Mouse (Mus musculus): ENCODE measurements at regions not wholly inside any gene's neighbourhood (a gene's known extent, or its start where the extent isn't known, plus 50 kb on each side); places are given as distances from the start of the nearest gene placed in this dataset.
A peak's percentile ranks its signal among the peaks of the same experiment; 100 is the strongest.

DNA sequence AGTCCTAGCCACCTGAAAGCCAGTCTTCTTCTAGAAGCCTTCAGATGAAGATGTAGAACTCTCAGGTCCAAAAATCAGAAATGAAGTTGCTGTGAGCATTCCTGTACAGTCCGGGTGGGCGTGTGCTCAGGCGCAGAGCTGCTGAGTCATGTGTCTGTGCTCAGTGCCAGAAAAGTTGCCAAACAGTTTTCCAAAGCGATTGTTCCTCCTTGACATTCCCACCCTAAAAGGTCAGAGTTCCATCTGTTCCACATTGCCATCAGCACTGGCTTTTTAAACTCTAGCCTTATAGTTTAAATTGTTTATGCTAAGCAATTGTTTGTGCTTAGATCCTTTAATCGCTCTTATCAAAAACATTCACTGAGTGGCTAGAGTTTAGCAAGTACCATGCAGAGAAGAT is 222.7 kb upstream of the Gadl1 start:
- DNase-seq = no peak

DNA sequence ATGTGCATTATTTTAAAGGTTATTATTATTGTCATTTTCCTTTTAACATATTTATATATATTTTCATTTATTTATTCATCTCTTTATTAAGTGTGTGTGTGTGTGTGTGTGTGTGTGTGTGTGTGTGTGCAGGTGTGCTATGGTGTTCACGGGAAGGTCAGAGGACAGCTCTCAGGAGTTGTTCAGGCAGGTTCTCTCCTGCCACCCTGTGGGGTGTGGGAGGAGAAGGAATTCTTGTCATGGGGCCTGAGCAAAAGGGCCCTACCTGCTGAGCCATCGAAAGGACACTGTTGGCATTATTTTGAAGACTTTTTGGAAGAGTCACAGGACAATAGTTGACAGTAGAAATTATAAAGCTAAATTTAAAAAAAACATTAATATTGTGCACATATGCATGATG is 216.4 kb upstream of the Gadl1 start:
- DNase-seq = no peak

DNA sequence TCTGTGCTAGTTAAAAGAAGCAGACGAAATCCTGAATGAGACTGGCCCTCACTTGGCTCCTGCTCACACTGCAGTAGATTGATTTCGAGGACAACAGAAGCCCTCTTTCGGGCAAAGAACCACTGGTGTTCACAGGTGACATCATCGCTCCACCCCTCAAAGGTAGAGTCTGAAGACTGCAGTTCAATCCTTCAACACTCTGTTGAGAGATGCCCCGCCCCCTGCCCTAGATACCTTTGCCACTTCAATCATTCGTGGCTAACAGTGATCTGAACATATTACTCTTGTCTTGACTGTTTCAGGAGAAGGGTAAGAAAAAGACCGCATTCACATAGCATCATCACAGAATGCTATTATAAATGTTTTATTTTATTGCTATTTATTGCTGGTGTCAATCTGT is 205.5 kb upstream of the Gadl1 start:
- no peak for DNase-seq

DNA sequence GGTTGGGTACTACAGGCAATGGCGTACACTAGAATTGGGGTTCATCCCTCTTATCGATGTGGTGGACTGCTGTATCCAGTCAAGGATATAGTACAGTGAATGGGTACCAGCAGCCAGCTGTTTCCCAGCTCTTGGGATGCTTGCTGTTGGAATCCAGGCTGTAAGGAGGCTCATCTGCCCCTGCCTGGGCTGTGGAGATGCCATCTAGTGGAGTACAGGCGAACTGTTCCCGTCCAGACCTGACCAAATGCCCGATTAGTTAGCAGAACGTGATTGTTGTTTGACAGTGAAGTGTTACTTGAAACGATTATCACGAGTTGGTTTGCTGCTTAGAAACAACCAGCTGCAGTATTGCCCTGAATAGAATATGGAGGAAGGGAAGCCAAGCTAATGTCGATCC is 205.0 kb upstream of the Gadl1 start:
- peak; percentile 65 for DNase-seq

DNA sequence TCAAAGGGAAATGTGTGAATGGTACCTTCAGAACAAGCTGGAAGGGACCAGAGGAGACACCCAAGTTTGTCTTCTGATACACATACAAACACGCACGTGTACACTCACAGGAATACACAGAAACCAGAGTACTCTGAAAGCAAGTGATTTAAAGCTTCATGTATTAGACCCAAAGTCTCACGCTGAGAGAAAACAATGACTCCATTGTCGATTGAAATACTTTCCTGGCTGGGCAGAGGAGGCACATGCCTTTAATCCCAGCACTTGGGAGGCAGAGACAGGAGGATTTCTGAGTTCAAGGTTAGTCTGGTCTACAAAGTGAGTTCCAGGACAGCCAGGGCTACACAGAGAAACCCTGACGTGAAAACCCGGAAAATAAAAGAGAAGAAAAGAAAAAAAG is 203.5 kb upstream of the Gadl1 start:
- no peak for DNase-seq

DNA sequence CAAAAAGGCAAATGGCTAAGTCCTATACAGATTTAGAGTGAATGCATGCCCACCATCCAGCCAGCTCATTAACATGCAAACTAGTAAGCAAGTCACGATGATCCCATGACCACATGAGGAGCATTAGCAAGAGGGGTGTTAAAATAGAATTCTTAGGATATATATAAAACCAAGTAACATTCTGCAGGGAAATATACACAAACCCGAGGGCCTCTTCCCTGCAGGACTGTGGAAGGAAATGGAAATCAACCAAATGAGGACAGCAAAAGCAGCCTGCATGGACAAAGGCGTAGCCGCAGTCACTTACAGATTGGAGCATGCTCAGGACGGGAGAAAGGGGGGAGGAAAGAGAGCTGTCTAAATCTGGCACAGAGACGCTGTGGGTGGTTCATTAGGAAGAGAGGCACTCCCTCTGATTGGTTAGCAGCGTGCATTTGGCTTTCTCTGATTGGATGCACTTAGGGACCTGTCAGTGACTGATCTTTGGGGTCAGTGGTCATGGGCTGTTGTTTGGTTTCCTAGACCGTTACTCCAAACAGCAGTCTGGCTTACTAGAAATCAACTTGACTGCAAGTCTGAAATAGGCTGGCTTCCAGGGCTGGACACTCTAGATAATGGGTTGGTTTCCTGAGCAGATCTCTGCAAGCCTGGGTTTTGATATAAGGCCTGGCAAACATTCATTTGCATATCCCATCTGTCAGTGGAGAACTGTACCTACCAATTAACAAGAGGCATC is 200.9 kb upstream of the Gadl1 start:
- peak; percentile 50 for DNase-seq

DNA sequence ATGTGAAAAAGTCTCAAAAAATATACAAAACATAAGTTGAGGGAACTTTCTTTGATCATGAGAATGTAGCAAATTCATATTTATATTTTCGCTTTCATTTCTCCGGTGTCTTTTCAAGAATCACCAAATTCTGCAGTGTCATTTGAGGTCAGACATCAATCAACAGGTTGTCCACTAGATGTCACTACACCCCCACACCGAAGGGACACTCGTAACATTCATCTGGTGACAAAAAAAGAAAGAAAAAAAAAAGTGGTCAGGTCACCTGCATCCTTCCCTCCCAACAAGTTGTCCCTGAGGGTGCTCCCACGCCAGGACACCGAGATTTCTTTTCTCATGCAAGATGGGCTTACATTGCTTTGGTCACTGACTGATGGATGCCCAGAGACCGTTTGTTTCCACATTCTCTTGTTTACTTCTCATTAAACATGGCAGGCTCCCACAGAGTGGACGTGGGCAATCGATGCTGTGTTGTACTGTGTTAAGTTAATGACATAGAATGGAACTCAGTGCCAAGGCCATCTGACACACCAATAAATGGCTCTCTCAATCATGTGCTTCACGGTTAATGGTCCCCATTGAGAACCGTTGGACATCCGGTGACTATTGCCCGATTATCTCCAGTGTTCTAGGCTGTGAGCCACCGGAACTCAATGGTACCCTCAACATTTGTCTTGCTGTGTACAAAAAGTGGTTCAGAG is 199.1 kb upstream of the Gadl1 start:
- DNase-seq = peak; percentile 40

DNA sequence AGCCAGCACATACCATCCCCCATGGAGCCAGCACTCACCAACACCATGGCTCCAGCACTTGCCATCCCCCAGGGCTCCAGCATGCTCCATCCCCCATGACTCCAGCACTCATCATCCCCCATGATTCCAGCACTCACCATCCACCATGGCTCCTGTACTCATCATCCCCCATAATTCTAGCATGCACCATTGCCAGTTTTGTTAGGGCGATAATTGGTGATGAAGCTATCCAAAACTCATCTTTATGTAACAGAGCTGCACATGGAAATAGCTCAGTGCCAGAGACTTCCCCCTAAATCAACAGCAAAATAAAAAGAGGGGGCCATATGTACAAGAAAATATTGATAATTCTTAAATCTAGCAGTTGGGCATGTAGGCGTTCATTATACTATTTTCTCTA is 188.9 kb upstream of the Gadl1 start:
- DNase-seq = no peak

DNA sequence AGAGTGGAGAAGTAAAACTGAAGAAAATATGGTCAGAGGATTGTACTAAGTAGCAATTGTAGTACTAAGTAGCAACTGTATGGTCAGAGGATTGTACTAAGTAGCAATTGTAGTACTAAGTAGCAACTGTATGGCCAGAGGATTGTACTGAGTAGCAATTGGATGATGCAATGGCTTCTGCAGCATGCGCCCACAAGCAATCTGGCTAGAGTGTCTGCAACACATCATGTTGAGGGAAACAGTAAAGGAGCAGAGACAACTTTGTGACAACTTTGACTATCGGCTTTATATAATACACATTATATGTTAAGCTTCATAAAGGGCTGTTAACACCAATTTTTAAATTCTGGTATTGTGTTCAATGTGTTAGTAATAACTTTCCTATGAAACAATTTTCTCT is 188.4 kb upstream of the Gadl1 start:
- no peak for DNase-seq

DNA sequence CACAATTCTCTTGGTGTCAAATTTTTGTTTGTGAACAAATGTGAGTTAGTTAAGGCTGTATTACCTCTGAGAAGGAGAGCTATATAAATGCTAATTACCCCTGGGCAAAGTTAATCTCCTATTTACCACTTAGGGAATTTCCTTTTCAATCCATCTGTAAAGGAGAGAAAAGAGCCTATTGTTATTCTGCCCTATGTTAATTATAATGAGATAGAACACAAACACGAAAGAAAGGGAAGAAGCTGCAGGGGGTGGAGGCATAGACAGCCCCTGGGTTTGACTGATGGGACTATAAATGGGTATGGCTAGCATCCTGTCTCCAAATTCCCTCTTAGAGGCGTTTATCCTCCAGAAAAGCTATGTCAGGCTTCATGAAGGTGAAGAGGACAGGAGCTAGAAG is 185.2 kb upstream of the Gadl1 start:
- no peak for DNase-seq

DNA sequence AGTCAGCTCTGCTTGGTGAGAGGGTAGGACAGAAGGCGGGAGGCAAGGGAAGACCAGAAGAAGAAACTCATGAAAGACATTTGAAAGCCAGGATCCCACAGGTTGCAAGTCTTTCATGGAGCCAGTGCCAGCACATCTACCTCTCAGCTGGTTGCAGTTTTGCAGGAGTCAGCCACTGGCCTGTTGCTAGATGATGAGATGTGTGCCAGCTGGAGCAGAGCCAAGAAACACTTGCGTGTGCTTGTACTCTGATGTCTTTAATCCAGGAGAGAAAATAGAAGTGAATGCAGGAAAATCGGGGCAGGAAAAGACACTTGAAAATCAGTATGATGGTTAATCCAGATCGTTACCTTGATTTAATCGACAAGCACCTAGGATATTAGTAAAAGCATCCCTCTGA is 181.9 kb upstream of the Gadl1 start:
- peak; percentile 30 for DNase-seq

DNA sequence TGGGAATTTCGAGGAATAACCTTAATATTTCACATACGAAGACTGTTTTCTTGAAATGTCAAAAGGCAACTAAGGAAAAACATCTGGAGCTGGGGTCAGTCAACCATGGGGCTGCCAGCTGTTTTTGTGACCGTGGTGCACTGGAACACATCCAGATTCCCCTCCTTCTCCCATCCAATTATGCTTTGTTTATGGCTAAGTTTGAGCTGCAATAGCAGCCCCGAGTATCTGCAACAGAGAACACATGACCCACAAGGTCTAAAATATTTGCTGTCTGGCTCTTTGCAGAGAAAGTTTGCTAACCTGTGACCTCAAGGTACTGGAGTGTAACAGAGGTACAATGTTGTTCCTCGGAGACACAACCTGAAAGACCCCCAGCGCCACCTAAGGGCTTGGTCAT is 177.7 kb upstream of the Gadl1 start:
- peak; percentile 23 for DNase-seq

DNA sequence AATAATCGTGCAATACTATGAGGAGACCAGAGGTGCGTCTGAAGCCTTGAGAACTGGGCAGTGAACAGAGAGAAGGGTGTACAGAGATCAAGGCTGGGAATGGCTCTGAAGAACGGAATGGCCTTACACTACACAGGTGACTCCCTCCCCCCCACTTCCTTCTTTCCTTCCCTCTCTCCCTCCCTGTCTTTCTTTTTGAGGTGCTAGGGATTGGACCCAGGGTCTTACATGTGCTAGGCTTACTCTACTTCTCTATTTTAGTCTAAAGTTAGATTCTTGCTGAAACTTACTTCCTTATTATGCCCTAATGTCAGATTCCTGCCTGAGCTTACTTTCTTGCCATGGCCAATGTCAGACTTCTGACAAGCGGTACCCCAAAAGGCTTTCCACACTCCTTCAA is 176.2 kb upstream of the Gadl1 start:
- DNase-seq = no peak

DNA sequence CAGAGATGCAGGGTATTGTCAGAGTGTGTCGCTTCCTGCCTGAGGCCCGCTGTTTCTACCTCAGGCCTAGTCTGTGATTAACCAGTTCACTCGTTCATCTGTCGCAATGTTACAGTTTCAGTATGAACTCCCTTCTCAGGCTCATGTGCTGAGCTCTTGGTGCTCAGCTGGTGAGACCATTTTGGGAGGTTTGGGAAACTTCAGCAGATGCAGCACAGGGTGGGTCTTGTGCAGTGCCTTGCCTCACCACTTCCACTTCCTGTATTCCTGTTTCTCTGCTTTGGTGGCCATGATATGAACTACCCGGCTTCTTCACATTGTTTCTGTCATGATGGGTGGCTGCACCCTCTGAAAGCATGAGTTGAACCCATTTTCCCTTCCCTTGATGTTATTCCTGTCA is 169.3 kb upstream of the Gadl1 start:
- DNase-seq = no peak

DNA sequence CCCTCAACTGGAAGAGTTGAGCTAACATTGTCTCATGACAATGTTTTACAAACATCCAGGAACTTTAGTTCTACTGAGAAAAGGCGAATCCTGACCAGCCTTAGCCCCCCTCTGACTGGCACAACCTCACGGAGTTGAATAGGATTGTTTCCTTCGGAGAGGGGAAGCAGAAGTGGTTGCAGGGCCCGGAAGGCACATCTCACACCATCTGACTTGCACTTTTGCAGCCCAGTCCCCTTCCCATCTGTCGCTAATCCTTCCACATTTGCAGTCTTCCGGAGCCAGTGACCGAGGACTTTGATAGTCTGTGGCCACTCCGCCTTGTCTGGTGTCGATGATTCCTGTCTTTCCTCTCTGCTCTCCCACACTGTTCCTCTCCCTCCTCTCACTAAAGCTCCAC is 162.8 kb upstream of the Gadl1 start:
- DNase-seq = no peak

DNA sequence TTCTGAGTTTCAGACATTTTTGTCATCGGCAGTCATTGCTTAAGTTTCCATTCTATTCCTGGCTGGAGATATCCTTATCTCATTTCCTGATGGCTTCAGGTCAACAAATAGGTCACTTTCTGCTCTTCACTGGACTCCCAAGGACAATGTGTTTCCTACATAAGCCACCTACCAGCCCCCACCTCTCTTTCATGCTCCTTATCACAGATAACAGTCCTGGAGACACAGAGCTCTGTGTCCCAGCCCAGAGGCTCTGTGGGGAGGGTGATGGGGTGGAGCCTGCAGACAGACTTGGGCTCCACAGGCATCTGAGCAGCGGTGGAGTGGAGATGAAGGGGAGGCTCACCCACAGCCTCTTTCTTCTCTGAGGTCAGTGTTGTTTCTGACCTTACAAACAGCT is 148.8 kb upstream of the Gadl1 start:
- DNase-seq = peak; percentile 22

DNA sequence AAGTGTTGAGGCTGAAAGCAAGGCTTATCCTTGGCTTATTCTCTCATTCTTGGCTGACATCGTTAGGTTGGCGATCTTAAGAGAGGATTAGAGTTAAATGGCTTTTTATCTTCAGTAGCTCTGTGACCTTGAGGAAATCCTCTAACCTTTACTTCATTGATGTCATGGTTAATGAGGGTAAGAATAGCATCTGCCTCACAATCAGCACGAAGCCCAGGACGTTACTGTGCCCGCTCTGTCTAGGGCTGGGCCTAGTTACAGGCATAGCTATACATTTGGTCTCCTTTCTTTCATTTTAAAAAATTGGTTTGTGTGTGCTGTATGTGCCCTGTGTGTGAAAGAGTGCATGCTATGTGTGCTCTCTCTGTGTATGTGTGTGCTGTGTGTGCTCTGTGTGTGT is 145.1 kb upstream of the Gadl1 start:
- DNase-seq = no peak

DNA sequence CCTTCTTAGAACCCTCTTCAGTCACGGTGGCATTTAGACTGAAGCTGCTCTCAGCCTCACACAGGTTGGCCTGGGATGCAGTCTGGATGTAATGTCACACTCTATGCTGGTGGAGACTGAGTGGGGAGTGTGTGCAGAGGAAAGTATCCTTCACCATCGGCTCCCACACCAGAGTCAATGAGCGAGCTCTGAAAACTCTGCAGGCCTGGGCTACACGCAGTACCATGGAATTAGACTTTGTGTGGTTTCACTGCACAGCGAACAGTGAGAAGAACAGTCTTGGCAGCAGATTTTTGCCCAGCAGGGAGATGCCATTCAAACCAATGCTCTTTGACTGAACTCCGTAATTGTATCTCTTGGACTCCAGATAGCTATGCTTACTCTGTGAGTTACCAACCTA is 142.8 kb upstream of the Gadl1 start:
- DNase-seq = no peak

DNA sequence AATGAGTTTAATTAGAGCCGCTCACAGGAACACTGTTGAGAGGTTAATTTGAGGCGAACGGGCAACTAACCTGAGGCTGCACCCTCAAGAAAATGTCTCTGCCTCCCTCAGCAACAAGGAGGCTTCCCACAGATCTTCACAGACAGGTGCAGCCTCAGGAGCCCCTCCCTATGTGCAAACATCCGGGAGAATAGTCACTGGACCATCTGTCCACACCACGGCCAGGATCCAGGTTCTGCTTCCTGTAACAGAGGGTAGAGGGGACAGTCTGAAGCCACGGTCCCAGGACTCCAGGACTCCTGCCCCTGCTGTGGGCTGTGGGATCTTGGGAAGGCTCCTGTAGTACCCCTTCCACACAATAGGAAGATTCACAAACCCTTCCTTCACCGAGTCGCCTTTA is 134.1 kb upstream of the Gadl1 start:
- no peak for DNase-seq

DNA sequence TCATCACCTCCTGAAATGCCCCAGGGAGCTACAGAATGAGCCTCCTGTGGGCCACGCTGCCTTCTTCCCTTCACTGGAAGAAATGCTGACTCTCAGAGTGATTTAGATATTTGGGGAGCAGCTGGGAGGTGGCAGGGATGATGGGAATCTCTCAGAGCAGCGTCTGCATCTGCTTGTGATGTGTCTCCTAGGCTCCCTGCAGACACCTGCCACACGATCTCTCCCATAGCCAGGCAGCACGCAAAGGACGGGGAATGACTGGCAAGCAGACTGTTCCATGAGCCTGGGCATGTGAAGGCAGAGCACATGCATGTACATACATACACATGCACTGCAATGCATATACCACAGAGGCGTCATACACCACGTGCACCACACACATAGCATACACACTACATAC is 133.4 kb upstream of the Gadl1 start:
- DNase-seq = no peak

DNA sequence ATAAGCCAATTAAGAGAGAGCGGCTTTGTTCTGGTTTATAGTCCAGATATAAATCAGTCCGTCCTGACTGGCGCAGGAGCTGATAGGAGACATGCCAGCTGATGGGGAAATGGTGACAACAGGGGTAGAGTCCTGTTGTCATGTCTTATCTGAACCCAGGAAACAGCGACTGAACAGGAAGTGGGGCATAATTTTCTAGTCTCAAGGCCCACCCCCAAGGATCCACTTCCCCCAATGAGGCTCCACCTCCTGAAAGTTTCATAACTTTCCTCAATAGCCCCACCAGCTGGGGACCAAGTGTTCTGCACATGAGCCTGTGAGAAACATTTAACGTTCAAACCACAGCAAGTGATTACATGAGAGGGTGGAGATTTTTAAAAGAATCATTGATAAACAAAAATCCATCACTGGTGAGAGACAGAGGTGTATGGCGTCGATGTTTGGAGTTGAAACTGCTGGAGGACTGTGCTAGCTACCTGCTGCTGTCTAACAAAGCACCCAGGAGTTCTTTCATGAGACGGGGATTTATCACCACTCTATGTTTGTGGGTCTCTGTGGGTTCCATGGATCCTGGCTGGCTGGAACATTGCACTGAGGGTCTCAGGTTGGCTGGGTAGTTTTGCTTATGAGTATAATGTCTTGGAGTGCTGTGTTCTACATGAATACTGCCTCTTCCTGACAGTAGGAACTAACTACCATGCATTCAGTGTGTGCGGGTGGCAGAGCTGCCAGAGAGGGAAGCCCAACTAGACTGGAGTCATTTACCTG is 132.0 kb upstream of the Gadl1 start:
- peak; percentile 1 for DNase-seq

DNA sequence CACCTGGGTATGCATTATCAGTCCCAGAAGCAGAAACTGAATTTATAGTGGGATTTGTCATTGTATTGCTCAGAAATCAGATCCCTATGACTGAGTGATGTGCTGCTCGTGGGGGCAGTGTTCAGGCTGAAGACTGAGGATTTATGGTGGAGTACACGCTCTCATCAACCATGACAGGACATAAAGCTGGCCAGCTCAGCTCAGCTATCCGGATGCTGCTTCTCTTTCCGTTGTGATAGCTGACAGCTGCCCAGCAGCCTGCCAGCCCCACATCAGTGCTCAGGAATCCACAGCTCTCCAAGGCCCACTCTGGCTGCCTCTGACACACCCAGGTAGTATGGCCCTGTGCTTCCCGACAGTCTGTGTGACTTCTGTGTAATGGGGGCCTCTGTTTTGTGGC is 130.4 kb upstream of the Gadl1 start:
- DNase-seq = no peak

DNA sequence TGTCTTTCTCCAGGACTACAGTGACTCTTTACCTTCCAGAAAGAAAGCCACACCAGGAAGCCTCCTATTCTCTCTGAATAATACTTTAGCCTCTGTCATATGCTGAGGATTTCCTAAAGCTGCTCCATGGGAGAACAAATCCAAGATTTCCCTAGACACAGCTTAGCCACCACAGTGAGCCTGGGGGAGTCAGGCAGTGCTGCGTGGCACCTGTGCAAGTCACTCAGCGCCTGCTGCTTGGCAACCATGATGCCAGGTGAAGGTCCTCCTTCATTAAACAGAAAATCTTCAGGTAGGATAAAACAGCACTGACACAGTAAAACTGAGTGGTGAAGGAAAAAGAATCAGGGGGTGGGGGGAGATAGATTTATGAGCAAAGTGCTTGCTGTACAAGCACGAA is 109.9 kb upstream of the Gadl1 start:
- DNase-seq = no peak

DNA sequence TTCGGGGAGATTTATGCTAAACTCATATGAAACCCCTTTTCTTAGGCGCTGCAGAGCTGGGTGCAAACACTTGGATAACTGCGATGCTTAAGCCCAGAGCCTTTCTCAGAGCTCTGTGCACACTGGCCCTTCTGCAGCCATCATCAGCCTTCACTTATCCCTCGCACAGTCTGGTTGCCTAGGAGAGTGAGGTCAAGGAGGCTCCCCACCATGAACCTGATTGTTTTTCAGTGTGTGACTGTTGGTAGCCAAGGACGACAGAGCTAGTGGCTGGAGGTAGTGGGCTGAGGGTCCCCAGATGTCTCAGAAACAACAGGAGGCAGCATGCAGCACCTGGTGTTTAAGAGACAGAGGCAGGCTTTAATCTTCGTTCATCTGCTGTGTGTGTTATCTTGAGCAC is 108.6 kb upstream of the Gadl1 start:
- DNase-seq = no peak

All from kidney, adult 9 months (tissue).